Mouse (Mus musculus): ENCODE measurements around the gene Hs3st3b1.

Gene Hs3st3b1

GRCm38 (mm10) chr11:63922091-63922621, at the start of gene Hs3st3b1:
Gene Hs3st3b1, minus strand, starts transcription at chr11:63922290.
- DNase-seq (ENCODE audit: extremely low read depth, low read depth, low spot score): peak; percentile 82

GRCm38 (mm10) chr11:63971462-63971861, 49.4 kb upstream of the Hs3st3b1 start:
- DNase-seq (ENCODE audit: extremely low read depth, low read depth, low spot score): no peak

- DNase-seq (ENCODE audit: extremely low read depth, low read depth, low spot score): no peak
These were observed 48.7 kb upstream of the Hs3st3b1 start for GRCm38 (mm10) chr11:63970818-63971217.

- no peak for DNase-seq (ENCODE audit: extremely low read depth, low read depth, low spot score)
These were observed 47.3 kb upstream of the Hs3st3b1 start for GRCm38 (mm10) chr11:63969205-63969910.

GRCm38 (mm10) chr11:63968388-63969035, 46.4 kb upstream of the Hs3st3b1 start:
- DNase-seq (ENCODE audit: extremely low read depth, low read depth, low spot score): no peak

GRCm38 (mm10) chr11:63967641-63968387, 45.7 kb upstream of the Hs3st3b1 start:
- no peak for DNase-seq (ENCODE audit: extremely low read depth, low read depth, low spot score)

GRCm38 (mm10) chr11:63965437-63965836, 43.3 kb upstream of the Hs3st3b1 start:
- DNase-seq (ENCODE audit: extremely low read depth, low read depth, low spot score): no peak

GRCm38 (mm10) chr11:63957207-63957606, 35.1 kb upstream of the Hs3st3b1 start:
- DNase-seq (ENCODE audit: extremely low read depth, low read depth, low spot score): no peak

GRCm38 (mm10) chr11:63956748-63957147, 34.7 kb upstream of the Hs3st3b1 start:
- no peak for DNase-seq (ENCODE audit: extremely low read depth, low read depth, low spot score)

GRCm38 (mm10) chr11:63953887-63954286, 31.8 kb upstream of the Hs3st3b1 start:
- no peak for DNase-seq (ENCODE audit: extremely low read depth, low read depth, low spot score)

GRCm38 (mm10) chr11:63952743-63953191, 30.7 kb upstream of the Hs3st3b1 start:
- DNase-seq (ENCODE audit: extremely low read depth, low read depth, low spot score): no peak

- no peak for DNase-seq (ENCODE audit: extremely low read depth, low read depth, low spot score)
These were observed 29.9 kb upstream of the Hs3st3b1 start for GRCm38 (mm10) chr11:63951831-63952631.

GRCm38 (mm10) chr11:63948371-63948770, 26.3 kb upstream of the Hs3st3b1 start:
- no peak for DNase-seq (ENCODE audit: extremely low read depth, low read depth, low spot score)

- no peak for DNase-seq (ENCODE audit: extremely low read depth, low read depth, low spot score)
These were observed 24.9 kb upstream of the Hs3st3b1 start for GRCm38 (mm10) chr11:63947024-63947423.

GRCm38 (mm10) chr11:63943947-63944346, 21.9 kb upstream of the Hs3st3b1 start:
- no peak for DNase-seq (ENCODE audit: extremely low read depth, low read depth, low spot score)

- no peak for DNase-seq (ENCODE audit: extremely low read depth, low read depth, low spot score)
These were observed 21.3 kb upstream of the Hs3st3b1 start for GRCm38 (mm10) chr11:63943268-63943890.

GRCm38 (mm10) chr11:63942177-63942576, 20.1 kb upstream of the Hs3st3b1 start:
- DNase-seq (ENCODE audit: extremely low read depth, low read depth, low spot score): peak; percentile 47

GRCm38 (mm10) chr11:63936641-63937040, 14.6 kb upstream of the Hs3st3b1 start:
- DNase-seq (ENCODE audit: extremely low read depth, low read depth, low spot score): no peak

- no peak for DNase-seq (ENCODE audit: extremely low read depth, low read depth, low spot score)
These were observed 4.8 kb upstream of the Hs3st3b1 start for GRCm38 (mm10) chr11:63926901-63927300.

GRCm38 (mm10) chr11:63925161-63925582, 3.1 kb upstream of the Hs3st3b1 start:
- DNase-seq (ENCODE audit: extremely low read depth, low read depth, low spot score): no peak

Measured in fat pad, adult 2 months (tissue).